Mouse (Mus musculus) hindbrain, postnatal 0 days (tissue): ENCODE results near the gene Hao2. TPM values are rescaled to one million over a fixed set of nuclear protein-coding genes. Genes with fewer than 3 reads are reported as not detected.

Source experiments
- ATAC-seq: fragments of 200-750 bp; cut with Nextera tagmentation; 2 replicates; pipeline ENCODE4 v1.8.0; 2017; ENCODE audit warnings: mild to moderate bottlenecking, moderate TSS enrichment, moderate library complexity
- DNase-seq: peaks from one replicate; pipeline ENCODE4 v3.0.0-alpha.2; 2015; ENCODE audit warnings: low spot score
- H3K27ac ChIP-seq: fragments of 300-500 bp; sonication (generic); 2 replicates; pipeline ENCODE4 v1.5.1; 2014; ENCODE audit warnings: mild to moderate bottlenecking
- H3K27me3 ChIP-seq: fragments of 300-500 bp; sonication (generic); 2 replicates; pipeline ENCODE4 v1.6.1; 2014; ENCODE audit warnings: low read length, mixed read lengths; ENCODE audit not compliant: insufficient read depth
- H3K36me3 ChIP-seq: fragments of 300-500 bp; sonication (generic); 2 replicates; pipeline ENCODE4 v1.6.1; 2014; ENCODE audit warnings: low read length, mixed read lengths; ENCODE audit not compliant: insufficient read depth
- H3K4me1 ChIP-seq: fragments of 300-500 bp; sonication (generic); 2 replicates; pipeline ENCODE4 v1.6.1; 2014; ENCODE audit warnings: antibody characterized with exemption, low read length, mixed read lengths; ENCODE audit not compliant: insufficient read depth
- H3K4me2 ChIP-seq: fragments of 300-500 bp; sonication (generic); 2 replicates; pipeline ENCODE4 v1.6.1; 2014; ENCODE audit warnings: low read depth, mild to moderate bottlenecking, low read length, moderate library complexity, mixed read lengths
- H3K4me3 ChIP-seq: fragments of 300-500 bp; sonication (generic); 2 replicates; pipeline ENCODE4 v1.5.1; 2014; ENCODE audit warnings: low read length
- H3K9ac ChIP-seq: fragments of 300-500 bp; sonication (generic); replicated peaks from 2 replicates; pipeline ENCODE4 v1.6.1; 2014; ENCODE audit warnings: mild to moderate bottlenecking, low read length, moderate library complexity, mixed read lengths
- H3K9me3 ChIP-seq: fragments of 300-500 bp; sonication (generic); 2 replicates; pipeline ENCODE4 v1.6.1; 2016; ENCODE audit warnings: low read length, mixed read lengths
- CTCF ChIP-seq: IDR thresholded peaks from 2 replicates; pipeline ENCODE4 v1.5.1; 2016; ENCODE audit warnings: antibody characterized with exemption, control low read depth, low read depth
- WGBS: fragments of 180-500 bp; shearing (Covaris S2); extraction: QIAGEN DNeasy Blood & Tissue Kit; methylation state at CpG from one replicate; pipeline ENCODE4 v1.1.7; 2014; 5-methylcytosine and 5-hydroxymethylcytosine counted together
- polyA plus RNA-seq: library from polyadenylated mRNA; unstranded; fragments of >200 nt; fragmentation: Nextera tagmentation; extraction: Ambion mirVana; gene quantifications from 2 replicates; pipeline ENCODE4 v1.2.1, GENCODE M21; 2015
- total RNA-seq: library from RNA; depleted of rRNA; stranded (reverse); fragments of >200 nt; gene quantifications from 2 replicates; pipeline ENCODE4 v1.2.3, GENCODE M21; 2014

The Hao2 gene
- total and polyA plus RNA-seq, 2 experiments from 2014 or later = not detected

DNA sequence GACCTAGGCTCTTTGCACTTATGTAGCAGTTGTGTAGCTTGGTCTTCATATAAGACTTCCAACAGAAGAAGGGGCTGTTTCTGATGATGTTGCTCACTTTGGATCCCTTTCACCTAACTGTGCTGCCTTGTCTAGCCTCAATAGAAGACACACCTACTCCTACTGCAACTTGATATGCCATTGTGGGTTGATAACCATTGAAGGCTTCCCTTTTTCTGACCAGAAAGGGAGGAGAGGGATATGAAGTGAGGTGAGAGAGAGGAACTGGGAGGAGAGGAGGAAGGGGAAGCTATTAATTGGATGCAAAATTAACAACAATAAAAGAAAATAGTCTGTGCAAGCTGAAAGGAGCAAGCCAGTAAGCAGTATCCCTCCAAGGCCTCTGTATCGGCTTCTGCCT is 30.2 kb downstream of the Hao2 start:
- no peak overlapping the region for H3K4me3 ChIP-seq
- no peaks in the 10 kb centered on the region for H3K9me3 ChIP-seq
- 89% methylated on average over 1 of the region's 1 CpGs for WGBS
- H3K4me2 ChIP-seq = no peak overlapping the region
- H3K27ac ChIP-seq = no peak overlapping the region
- no peaks in the 10 kb centered on the region for H3K4me1 ChIP-seq
- no peaks in the 10 kb centered on the region for H3K27me3 ChIP-seq
- DNase-seq (no peak), ATAC-seq (no peak)
- no peak for TF ChIP-seq CTCF
- no peaks in the 10 kb centered on the region for H3K36me3 ChIP-seq
- no peak overlapping the region for H3K9ac ChIP-seq

DNA sequence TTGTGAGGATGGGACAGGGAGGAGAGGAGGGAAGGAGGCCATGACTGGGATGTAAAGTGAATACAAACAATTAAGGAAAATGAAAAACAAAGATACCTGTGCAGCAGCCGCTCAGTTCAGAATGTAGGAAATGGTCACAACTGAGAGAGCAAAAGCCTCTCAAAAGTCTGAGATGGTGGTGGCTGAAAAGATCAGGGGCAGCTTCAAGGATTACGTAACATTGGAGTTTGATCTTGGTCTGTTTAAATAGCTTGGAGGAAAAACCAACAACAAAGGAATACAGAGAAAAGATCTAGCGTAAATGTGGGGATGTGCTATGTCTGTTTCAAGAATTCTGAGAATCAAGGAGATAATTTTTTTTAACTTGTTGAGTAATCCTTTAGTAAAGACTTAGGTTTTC is 33.5 kb downstream of the Hao2 start, which contains the start of gene Hsd3b1:
TSS of gene Hsd3b1 (minus strand) at position 219 of the 400 bp plus-strand sequence.
- DNase-seq = no peak
- Histone ChIP-seq H3K9ac (no peak within 1 kb of the TSS), H3K4me2 (no peak within 1 kb of the TSS), H3K27me3 (no peaks in the 10 kb centered on the region), H3K4me1 (no peaks in the 10 kb centered on the region), H3K36me3 (no peaks in the 10 kb centered on the region), H3K4me3 (no peak within 1 kb of the TSS), H3K27ac (no peak within 1 kb of the TSS), H3K9me3 (no peaks in the 10 kb centered on the region)
- 89% methylated on average over 3 of the region's 3 CpGs for WGBS
- ATAC-seq = no peak
- no peak for TF ChIP-seq CTCF

DNA sequence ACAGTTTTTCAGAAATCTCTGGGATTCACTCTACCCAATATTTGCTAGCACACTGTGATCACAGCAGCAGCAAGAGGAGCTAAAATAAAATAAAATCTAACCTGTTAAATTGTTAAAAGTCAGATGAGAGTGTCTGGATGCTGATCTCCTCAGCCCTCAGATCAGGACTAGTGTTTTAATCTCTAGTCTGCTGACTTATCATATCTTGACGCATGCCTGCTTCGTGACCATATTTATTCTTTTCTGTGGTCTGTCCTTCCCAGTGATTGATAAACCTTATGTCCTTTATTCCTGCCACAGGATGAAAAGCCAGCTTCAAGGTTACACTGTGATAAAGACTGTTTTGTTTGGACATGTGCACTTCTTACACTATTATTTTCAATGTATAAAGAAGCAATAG is 35.0 kb downstream of the Hao2 start:
- Histone ChIP-seq H3K27ac (no peak overlapping the region), H3K4me3 (no peak overlapping the region), H3K4me1 (no peaks in the 10 kb centered on the region), H3K4me2 (no peak overlapping the region), H3K27me3 (no peaks in the 10 kb centered on the region), H3K9me3 (no peaks in the 10 kb centered on the region), H3K36me3 (no peaks in the 10 kb centered on the region), H3K9ac (no peak overlapping the region)
- ATAC-seq = no peak
- no peak for DNase-seq
- 92% methylated on average over 2 of the region's 2 CpGs for WGBS
- no peak for TF ChIP-seq CTCF

DNA sequence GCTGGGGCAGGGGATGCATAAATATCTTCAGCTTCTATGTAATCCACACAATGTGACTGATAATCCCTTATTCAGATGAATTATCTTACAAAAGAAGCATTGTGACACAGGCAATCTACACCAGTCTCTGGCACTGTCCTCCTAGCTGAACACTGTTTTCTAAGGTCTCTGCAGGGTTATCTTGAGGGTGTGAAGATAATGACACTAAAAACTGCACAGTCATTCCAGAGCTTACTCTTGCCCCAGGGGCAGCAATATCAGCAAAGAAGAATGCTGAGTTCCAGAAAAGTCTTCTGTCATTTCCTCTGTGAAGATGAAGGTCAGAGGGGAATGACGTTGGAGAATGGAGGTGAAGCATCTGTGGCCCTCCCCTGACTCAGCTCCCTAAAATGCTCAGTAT is 36.1 kb downstream of the Hao2 start:
- H3K9me3 ChIP-seq = no peaks in the 10 kb centered on the region
- 81% methylated on average over 1 of the region's 1 CpGs for WGBS
- no peak overlapping the region for H3K27ac ChIP-seq
- ATAC-seq (no peak), DNase-seq (no peak)
- no peak for TF ChIP-seq CTCF
- H3K4me1 ChIP-seq = no peaks in the 10 kb centered on the region
- no peaks in the 10 kb centered on the region for H3K36me3 ChIP-seq
- H3K27me3 ChIP-seq = no peaks in the 10 kb centered on the region
- no peak overlapping the region for H3K4me3 ChIP-seq
- H3K9ac ChIP-seq = no peak overlapping the region
- no peak overlapping the region for H3K4me2 ChIP-seq

DNA sequence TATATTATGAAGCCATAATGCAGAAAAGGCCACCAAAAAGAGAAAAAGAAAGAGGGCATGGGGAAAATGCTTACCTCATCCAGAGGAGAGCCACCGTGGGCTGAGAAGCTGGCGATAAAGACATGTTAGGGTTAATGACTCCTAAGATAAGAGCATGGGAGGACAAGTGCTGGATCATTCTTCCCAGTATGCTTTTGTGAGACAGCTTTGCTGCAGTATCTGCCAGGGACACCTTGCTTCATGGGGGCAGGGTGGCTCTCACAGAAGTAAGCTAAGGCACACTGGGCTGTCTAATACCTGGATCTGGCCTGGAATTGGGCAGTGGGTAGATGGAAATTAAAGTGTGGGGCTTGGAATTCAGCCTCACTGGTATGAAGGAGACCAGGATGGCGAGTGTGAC is 37.9 kb downstream of the Hao2 start:
- 80% methylated on average over 3 of the region's 3 CpGs for WGBS
- no peak for ATAC-seq

DNA sequence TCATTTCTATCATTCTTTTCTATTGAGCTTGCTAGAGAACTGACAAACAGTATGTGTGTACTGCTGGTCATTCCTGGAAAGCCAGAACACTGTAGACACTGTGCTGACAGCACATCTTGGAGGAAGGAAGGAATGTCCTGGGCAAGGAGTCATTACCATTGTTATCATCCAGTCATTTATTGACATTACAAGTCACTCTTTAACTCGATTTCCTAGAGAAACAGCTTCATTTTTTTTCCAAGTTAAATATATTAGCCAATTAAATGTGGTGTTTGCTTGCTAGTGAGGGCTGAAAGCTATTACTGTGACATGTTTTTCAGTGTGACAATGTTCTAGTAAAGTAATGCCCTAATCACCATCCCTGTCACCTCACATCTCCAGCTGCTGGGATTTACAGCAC is 39.4 kb downstream of the Hao2 start:
- ATAC-seq (no peak), DNase-seq (no peak)
- WGBS = 31% methylated on average over 1 of the region's 1 CpGs
- no peak for TF ChIP-seq CTCF
- Histone ChIP-seq H3K9ac (no peak overlapping the region), H3K4me1 (no peaks in the 10 kb centered on the region), H3K27me3 (no peaks in the 10 kb centered on the region), H3K9me3 (no peaks in the 10 kb centered on the region), H3K36me3 (no peaks in the 10 kb centered on the region), H3K27ac (no peak overlapping the region), H3K4me3 (no peak overlapping the region), H3K4me2 (no peak overlapping the region)

More for the DNA sequence above, 37.9 kb downstream of the Hao2 start:
- H3K9me3 ChIP-seq = no peaks in the 10 kb centered on the region
- no peak overlapping the region for H3K4me3 ChIP-seq
- TF ChIP-seq CTCF = no peak
- no peak overlapping the region for H3K4me2 ChIP-seq
- no peak overlapping the region for H3K9ac ChIP-seq
- no peak for DNase-seq
- no peaks in the 10 kb centered on the region for H3K36me3 ChIP-seq
- H3K27me3 ChIP-seq = no peaks in the 10 kb centered on the region
- no peaks in the 10 kb centered on the region for H3K4me1 ChIP-seq
- H3K27ac ChIP-seq = no peak overlapping the region

DNA sequence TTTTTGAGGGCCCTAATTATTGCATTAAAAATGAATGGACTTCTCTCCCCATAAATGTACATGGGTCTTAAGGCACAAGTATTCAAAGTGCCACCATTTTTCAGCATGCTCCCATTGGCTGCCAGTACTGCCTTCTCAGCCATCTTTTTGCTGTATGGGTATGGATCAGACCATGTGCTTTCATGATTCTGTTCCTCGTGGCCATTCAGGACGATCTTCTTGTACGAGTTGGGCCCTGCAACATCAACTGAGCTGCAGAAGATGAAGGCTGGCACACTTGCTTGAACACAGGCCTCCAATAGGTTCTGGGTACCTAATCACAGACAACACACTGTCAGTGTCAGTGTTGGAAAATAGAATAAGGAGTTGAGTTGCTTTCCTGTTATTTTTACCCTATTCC is 40.0 kb downstream of the Hao2 start:
- no peaks in the 10 kb centered on the region for H3K27me3 ChIP-seq
- DNase-seq (no peak), ATAC-seq (no peak)
- H3K9ac ChIP-seq = no peak overlapping the region
- no peak overlapping the region for H3K4me3 ChIP-seq
- H3K9me3 ChIP-seq = no peaks in the 10 kb centered on the region
- no peak overlapping the region for H3K27ac ChIP-seq
- no peaks in the 10 kb centered on the region for H3K36me3 ChIP-seq
- no peak overlapping the region for H3K4me2 ChIP-seq
- WGBS = 93% methylated on average over 3 of the region's 3 CpGs
- H3K4me1 ChIP-seq = no peaks in the 10 kb centered on the region
- no peak for TF ChIP-seq CTCF
